Mouse (Mus musculus) thymus, adult 2 months (tissue): Measurements from ENCODE around the gene Mrap2.
"Not testable (repeated sequence)": the region's sequence is repeated elsewhere in the genome, so short reads cannot be mapped to it uniquely, and the experiment has no call there.

Source experiments
- CTCF ChIP-seq: fragments of 200-500 bp; IDR thresholded peaks from 2 replicates; pipeline ENCODE4 v1.5.1; 2012; ENCODE audit warnings: mild to moderate bottlenecking, control low read depth, low read length, moderate library complexity, borderline replicate concordance; ENCODE audit not compliant: control insufficient read depth, poor library complexity, insufficient read depth; ENCODE audit errors: extremely low read depth
- POLR2A ChIP-seq: fragments of 200-500 bp; IDR thresholded peaks from 2 replicates; pipeline ENCODE4 v1.6.1; 2012; ENCODE audit warnings: mild to moderate bottlenecking, low read length, control low read depth, moderate library complexity; ENCODE audit not compliant: control insufficient read depth, poor library complexity, insufficient read depth; ENCODE audit errors: extremely low read depth

DNA sequence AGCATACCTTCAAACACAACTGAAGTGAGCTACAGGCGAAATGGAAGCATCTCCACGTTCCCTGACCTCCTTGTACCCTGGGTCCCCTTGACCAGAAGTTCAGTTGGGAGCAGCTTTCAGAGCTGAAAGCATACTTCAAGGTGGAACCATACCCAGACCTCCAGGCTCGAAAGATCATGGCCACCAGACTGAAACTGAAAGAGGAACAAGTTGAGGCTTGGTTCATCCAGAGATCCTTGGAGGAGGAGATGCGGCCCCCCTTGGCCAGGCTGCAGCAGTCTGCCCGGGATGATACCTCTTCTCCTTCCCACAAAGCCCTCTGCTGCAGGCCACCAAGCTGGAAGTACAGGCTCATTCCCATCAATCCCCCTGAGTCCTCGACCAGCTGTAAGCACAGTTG is 17.1 kb upstream of the Mrap2 start:
- TF ChIP-seq POLR2A, CTCF: not testable (repeated sequence)
